Mouse (Mus musculus) stomach, embryonic 16.5 days (tissue): Measurements from ENCODE around the gene Camk2n1. TPM values are rescaled to one million over a fixed set of nuclear protein-coding genes. Genes with fewer than 3 reads are reported as not detected.
A peak's percentile ranks its signal among the peaks of the same experiment; 100 is the strongest.

ENCODE experiments used
- ATAC-seq: fragments of 200-750 bp; cut with Nextera tagmentation; 2 replicates; pipeline ENCODE4 v1.8.0; 2017; ENCODE audit warnings: moderate number of reproducible peaks, moderate TSS enrichment; ENCODE audit not compliant: insufficient read depth, low FRiP score
- H3K27ac ChIP-seq: fragments of 300-500 bp; sonication (generic); 2 replicates; pipeline ENCODE4 v1.5.1; 2014; ENCODE audit warnings: low read length
- H3K27me3 ChIP-seq: fragments of 300-500 bp; sonication (generic); 2 replicates; pipeline ENCODE4 v1.6.1; 2014; ENCODE audit warnings: low read length, control low read depth, mixed read lengths; ENCODE audit not compliant: control insufficient read depth, insufficient read depth
- H3K36me3 ChIP-seq: fragments of 300-500 bp; sonication (generic); 2 replicates; pipeline ENCODE4 v1.6.1; 2014; ENCODE audit warnings: low read length; ENCODE audit not compliant: control insufficient read depth, insufficient read depth
- H3K4me1 ChIP-seq: fragments of 300-500 bp; sonication (generic); 2 replicates; pipeline ENCODE4 v1.6.1; 2014; ENCODE audit warnings: low read length, control low read depth, mixed read lengths; ENCODE audit not compliant: control insufficient read depth, insufficient read depth
- H3K4me2 ChIP-seq: fragments of 300-500 bp; sonication (generic); 2 replicates; pipeline ENCODE4 v1.6.1; 2014; ENCODE audit warnings: low read depth, low read length, mixed read lengths
- H3K4me3 ChIP-seq: fragments of 300-500 bp; sonication (generic); replicated peaks from 2 replicates; pipeline ENCODE4 v1.5.1; 2014; ENCODE audit warnings: mild to moderate bottlenecking, low read length
- H3K9ac ChIP-seq: fragments of 300-500 bp; sonication (generic); 2 replicates; pipeline ENCODE4 v1.6.1; 2014; ENCODE audit warnings: low read length
- H3K9me3 ChIP-seq: fragments of 300-500 bp; sonication (generic); replicated peaks from 2 replicates; pipeline ENCODE4 v1.6.1; 2016; ENCODE audit warnings: low read length, control low read depth; ENCODE audit not compliant: control insufficient read depth
- WGBS: fragments of 180-500 bp; shearing (Covaris S2); extraction: QIAGEN DNeasy Blood & Tissue Kit; methylation state at CpG from one replicate; pipeline ENCODE4 v1.1.7; 2014; 5-methylcytosine and 5-hydroxymethylcytosine counted together
- polyA plus RNA-seq: library from polyadenylated mRNA; unstranded; fragments of >200 nt; fragmentation: Nextera tagmentation; extraction: Ambion mirVana; gene quantifications from 2 replicates; pipeline ENCODE4 v1.2.1, GENCODE M21; 2015

Gene Camk2n1
- polyA plus RNA-seq, 1 experiment from 2014 or later, result 2.8 TPM

DNA sequence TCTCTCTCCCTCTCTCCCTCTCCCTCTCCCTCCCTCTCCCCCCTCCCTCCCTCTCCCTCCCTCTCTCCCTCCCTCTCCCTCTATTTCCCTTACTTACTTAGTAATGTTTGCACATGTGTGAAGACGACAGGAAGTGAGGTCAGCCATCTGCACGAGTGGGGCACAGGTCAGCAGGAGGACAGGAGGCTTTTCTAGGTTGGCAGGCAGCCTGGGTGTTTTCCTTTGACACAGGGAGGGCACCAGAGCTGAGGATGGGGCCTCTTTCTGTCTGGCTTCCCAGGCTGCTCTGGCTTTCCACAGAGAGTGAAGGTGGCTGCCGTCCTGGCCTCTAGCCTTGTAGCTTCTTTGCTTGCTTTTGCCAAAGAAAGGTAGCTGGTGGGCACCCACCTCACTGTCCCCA is 14.1 kb upstream of the Camk2n1 start:
- Histone ChIP-seq H3K4me3 (no peak overlapping the region), H3K36me3 (peaks cover 21% of the 10 kb centered on the region), H3K4me2 (no peak overlapping the region), H3K4me1 (peaks cover 9% of the 10 kb centered on the region), H3K27me3 (no peaks in the 10 kb centered on the region), H3K27ac (no peak overlapping the region), H3K9me3 (no peaks in the 10 kb centered on the region), H3K9ac (no peak overlapping the region)
- no peak for ATAC-seq
- 35% methylated on average over 3 of the region's 3 CpGs for WGBS

DNA sequence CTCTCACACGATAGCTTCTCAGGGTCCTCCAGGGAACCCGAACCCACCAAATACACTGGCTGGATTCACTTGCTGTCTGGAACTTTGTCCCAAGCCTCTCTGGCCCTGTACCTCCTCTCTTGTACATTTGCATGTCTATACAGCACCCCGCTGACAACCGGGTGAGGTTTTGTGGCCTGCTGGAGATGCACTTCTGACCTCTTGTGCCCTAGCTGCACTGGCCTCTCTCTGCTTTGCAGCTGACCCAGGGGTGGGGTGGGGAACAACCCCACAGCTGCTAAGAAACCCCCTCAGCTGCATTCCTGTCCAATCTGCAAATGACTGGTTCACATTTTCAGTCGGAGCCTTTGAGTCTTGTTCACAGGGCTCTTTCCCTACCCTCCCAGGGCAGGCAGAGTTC is 9.2 kb upstream of the Camk2n1 start:
- Histone ChIP-seq H3K9me3 (no peaks in the 10 kb centered on the region), H3K36me3 (peaks cover 10% of the 10 kb centered on the region; the same call in 1 of the 2 replicates), H3K4me1 (no peaks in the 10 kb centered on the region), H3K9ac (no peak overlapping the region), H3K27me3 (no peaks in the 10 kb centered on the region), H3K4me2 (no peak overlapping the region), H3K27ac (no peak overlapping the region), H3K4me3 (no peak overlapping the region)
- no peak for ATAC-seq
- 26% methylated on average over 5 of the region's 5 CpGs for WGBS

DNA sequence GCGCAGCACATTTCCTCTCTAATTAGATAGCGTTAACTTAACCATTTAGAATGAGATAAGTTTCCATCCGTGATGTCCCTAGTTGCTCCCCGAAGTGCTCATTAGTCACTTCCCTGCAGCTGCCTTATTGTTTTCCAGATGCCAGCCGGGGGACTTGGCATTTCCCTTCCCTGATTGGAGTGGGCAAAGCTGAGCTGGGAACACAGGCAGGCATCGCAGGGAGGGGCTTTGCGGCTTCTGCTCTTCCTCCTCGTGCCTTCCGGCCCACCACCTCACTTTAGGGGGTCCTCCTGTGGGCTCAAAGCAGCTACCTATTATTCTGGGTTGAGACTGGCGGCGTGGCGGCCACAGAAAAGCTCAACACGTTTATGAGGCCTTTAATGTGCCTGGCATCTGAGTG is 7.1 kb upstream of the Camk2n1 start:
- no peaks in the 10 kb centered on the region for H3K36me3 ChIP-seq
- no peak overlapping the region for H3K4me3 ChIP-seq
- ATAC-seq, result no peak
- H3K4me2 ChIP-seq, result no peak overlapping the region
- no peak overlapping the region for H3K27ac ChIP-seq
- H3K9ac ChIP-seq, result no peak overlapping the region
- 25% methylated on average over 13 of the region's 13 CpGs for WGBS
- H3K9me3 ChIP-seq, result no peaks in the 10 kb centered on the region
- H3K4me1 ChIP-seq, result no peaks in the 10 kb centered on the region
- H3K27me3 ChIP-seq, result no peaks in the 10 kb centered on the region

DNA sequence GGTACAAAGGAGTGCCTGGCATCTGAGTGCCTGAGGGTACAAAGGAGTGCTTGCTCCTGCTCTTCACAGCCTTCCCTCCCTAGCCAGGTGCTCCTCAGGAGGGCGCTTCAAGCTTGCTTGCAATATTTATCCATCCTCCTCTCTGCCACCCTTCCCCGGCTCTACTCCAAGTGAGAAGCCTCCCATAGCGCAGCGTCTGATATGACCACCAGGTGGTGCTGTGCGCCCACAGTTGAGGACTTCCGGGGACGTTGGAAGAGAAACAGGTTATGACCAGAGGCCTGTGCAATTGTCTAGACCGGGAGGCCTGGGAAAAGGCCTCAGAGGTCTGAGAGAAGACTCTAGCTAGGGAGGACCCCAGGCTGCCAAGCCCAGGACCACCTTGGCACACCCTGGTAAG is 6.7 kb upstream of the Camk2n1 start:
- no peak overlapping the region for H3K27ac ChIP-seq
- peak; percentile 72 for ATAC-seq

DNA sequence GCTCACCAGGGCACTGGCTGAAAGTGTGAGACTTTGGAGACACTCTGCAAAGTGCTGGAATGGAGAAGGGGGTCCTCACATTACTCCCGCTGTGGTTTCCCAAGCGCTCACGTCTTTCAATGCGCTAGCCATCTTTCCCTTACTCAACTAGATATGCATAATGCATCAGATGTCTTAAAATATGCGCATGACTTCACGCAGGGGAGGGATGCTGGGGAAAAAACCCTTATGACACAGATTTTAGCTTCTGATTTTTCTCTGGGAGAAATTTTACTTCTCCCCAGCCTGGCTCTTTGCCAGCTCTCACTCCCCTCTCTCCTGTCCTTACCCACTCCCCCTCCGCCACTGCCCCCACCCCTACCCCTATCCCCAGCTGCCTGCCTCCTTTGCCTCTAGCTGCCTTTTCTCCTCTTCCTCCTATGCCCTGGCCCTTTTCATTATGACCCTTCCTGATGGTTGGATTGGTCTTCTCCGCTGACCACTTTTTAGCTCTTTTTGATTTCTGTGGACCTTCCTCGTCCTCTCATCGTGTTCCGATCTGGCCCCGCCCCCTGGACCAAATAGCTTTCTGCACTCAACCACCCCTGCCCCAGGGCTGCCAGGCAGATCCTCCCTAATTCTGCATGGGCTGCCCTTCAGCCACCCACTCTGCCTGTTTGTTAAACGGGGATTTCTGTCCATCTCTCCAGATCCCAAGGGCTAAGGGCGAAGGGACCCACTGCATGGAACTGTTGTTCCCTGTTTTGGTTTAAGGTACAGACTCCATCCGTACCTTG is 6.1 kb upstream of the Camk2n1 start:
- peak; percentile 38; the same call in 1 of the 2 replicates for ATAC-seq
- no peak overlapping the region; the same call in 1 of the 2 replicates for H3K9ac ChIP-seq

More for the DNA sequence above, 6.7 kb upstream of the Camk2n1 start:
- 0% methylated on average over 8 of the region's 8 CpGs for WGBS
- Histone ChIP-seq H3K4me3 (no peak overlapping the region), H3K9me3 (no peaks in the 10 kb centered on the region), H3K4me1 (no peaks in the 10 kb centered on the region), H3K9ac (no peak overlapping the region; the same call in 1 of the 2 replicates), H3K27me3 (no peaks in the 10 kb centered on the region), H3K36me3 (no peaks in the 10 kb centered on the region), H3K4me2 (no peak overlapping the region)

DNA sequence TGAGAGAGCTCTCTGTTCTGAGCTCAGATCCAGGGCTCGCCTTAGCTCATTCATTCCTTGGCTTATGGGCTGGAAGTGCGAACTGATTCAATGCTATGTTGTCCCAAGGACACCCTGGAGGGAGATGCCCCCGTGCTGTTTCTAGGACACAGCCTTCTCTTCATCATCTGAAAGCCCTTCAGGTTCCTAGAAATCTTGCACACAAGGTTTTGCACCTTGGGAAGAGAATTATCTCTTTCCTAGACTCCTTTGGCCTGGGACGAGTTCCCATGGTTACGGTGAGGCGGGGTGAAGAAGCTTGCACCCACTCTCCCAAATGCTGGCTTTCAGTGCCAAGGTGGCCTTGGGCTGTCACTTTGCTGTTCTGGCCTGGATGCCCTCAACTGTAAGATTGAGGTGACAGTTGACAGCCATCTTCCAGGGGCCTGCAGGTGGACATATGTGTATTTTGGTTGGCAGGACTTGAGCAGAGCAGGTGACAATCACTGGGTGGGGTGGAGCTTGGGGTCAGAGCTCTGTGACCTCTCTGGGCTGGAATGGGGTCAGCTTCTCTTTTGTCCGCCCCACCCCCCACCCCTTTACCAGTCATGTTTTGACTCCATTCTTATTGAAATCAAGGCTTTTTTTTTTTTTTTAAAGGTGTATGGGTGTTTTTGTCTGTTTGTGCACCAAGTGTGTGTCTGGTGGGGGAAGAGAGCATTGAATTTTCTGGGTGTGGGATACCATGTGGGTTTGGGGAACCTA is 5.1 kb upstream of the Camk2n1 start:
- no peak for ATAC-seq
- 69% methylated on average over 7 of the region's 7 CpGs for WGBS
- H3K4me3 ChIP-seq, result no peak overlapping the region

More for the DNA sequence above, 6.1 kb upstream of the Camk2n1 start:
- no peak overlapping the region for H3K27ac ChIP-seq
- H3K27me3 ChIP-seq, result no peaks in the 10 kb centered on the region
- H3K4me1 ChIP-seq, result no peaks in the 10 kb centered on the region
- H3K4me3 ChIP-seq, result no peak overlapping the region
- 46% methylated on average over 15 of the region's 15 CpGs for WGBS
- no peaks in the 10 kb centered on the region for H3K36me3 ChIP-seq
- no peaks in the 10 kb centered on the region for H3K9me3 ChIP-seq
- H3K4me2 ChIP-seq, result no peak overlapping the region

DNA sequence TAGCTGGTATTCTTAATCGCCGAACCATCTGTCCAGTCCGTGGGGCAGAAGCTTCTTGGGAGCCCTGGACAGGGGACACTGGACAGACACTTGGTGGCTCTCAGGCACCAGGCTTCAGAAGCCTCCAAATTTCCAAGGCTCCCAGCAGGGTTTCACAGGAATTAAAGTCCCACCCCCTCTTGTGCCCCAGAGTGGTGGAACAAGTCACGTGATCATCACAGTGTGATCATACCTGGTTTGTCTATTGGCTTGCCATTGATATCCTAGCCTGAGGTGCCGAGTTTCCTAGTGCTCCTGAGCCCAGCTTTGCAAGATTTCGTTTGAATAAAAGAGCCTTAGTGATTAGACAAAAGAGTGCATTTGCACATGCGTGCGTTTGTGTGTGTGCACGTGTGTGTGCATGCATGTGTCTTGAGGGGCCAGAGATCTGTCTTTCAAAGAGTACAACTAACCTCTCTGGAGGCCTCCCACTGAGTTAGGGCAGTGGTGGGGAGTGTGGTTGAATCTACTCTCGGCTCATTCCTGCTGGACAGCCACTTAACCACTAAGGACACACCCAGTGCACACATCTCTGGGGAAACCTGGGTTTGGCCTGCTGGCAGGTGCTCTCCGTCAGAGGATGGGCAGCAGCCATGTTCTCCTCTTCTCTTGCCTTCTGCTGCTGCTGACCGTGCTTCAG is 4.3 kb upstream of the Camk2n1 start:
- 59% methylated on average over 12 of the region's 12 CpGs for WGBS

More for the DNA sequence above, 5.1 kb upstream of the Camk2n1 start:
- H3K27ac ChIP-seq, result no peak overlapping the region
- no peak overlapping the region for H3K9ac ChIP-seq
- no peaks in the 10 kb centered on the region for H3K9me3 ChIP-seq
- H3K27me3 ChIP-seq, result no peaks in the 10 kb centered on the region
- H3K4me1 ChIP-seq, result peaks cover 8% of the 10 kb centered on the region; the same call in 1 of the 2 replicates
- no peak overlapping the region for H3K4me2 ChIP-seq
- H3K36me3 ChIP-seq, result no peaks in the 10 kb centered on the region

DNA sequence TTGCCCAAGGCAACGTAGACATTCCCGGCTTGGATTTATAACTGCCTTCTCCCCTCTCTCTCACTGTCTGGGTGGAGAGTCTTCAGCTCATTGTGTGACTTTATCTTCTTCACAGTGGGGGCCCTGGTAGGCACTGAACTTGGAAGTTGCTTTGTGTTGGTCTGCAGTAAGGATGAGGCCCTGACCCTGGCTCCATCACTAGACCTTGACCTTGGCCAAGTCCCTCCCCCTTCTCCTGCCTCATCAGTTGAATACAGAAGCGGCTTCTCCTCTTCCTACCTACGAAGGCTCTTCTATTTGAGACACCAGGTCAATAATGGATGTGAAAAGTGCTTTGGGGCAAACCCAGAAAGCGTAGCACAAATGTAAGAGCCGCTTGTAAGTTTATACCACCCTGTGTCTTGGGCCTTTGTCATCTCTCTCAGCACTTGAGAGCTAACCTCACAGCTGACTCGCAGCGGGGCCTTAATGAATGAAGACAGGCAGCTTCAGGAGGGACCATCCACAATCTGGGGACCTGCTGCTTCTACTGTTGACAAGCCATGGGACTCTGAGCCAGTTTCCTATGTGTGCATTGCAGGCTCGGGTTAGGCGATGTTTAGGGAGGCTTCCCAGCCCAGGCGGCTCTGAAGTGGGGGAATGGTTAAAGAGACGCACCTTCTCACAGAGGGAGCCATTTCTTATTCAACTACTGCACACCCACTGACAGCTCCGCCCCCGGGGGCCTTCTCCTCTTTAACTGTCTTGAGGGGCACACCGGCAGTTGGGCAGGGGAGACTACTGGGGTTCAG is 1.6 kb upstream of the Camk2n1 start:
- Histone ChIP-seq H3K27ac (no peak overlapping the region), H3K27me3 (no peaks in the 10 kb centered on the region), H3K4me3 (no peak overlapping the region), H3K9me3 (no peaks in the 10 kb centered on the region), H3K4me2 (no peak overlapping the region), H3K4me1 (peaks cover 25% of the 10 kb centered on the region), H3K9ac (no peak overlapping the region), H3K36me3 (no peaks in the 10 kb centered on the region)
- ATAC-seq, result no peak
- 48% methylated on average over 15 of the region's 15 CpGs for whole genome bisulfite sequencing

More for the DNA sequence above, 4.3 kb upstream of the Camk2n1 start:
- ATAC-seq, result no peak
- Histone ChIP-seq H3K9me3 (no peaks in the 10 kb centered on the region), H3K27me3 (no peaks in the 10 kb centered on the region), H3K36me3 (no peaks in the 10 kb centered on the region), H3K4me1 (peaks cover 8% of the 10 kb centered on the region; the same call in 1 of the 2 replicates), H3K9ac (no peak overlapping the region), H3K4me3 (no peak overlapping the region), H3K4me2 (no peak overlapping the region), H3K27ac (no peak overlapping the region)
